Mouse (Mus musculus) ES-E14 (cell line): ENCODE data around the gene Trpv1.

ENCODE experiments used
- CHD2 ChIP-seq: IDR thresholded peaks from 2 replicates; pipeline ENCODE4 v1.6.1; 2014; ENCODE audit warnings: mild to moderate bottlenecking, low read depth, low read length, inconsistent platforms
- HCFC1 ChIP-seq: IDR thresholded peaks from 2 replicates; pipeline ENCODE4 v1.6.1; 2012; ENCODE audit warnings: low read length, inconsistent platforms, borderline replicate concordance; ENCODE audit not compliant: insufficient read depth
- MAFK ChIP-seq: IDR thresholded peaks from 2 replicates; pipeline ENCODE4 v1.6.1; 2014; ENCODE audit warnings: mild to moderate bottlenecking, low read depth, low read length, inconsistent platforms; ENCODE audit not compliant: insufficient read depth
- ZC3H11A ChIP-seq: IDR thresholded peaks from 2 replicates; pipeline ENCODE4 v1.6.1; 2012; ENCODE audit warnings: low read depth, mild to moderate bottlenecking, inconsistent platforms, low read length, borderline replicate concordance
- ZNF384 ChIP-seq: IDR thresholded peaks from 2 replicates; pipeline ENCODE4 v1.6.1; 2012; ENCODE audit warnings: low read depth, low read length, inconsistent platforms

DNA sequence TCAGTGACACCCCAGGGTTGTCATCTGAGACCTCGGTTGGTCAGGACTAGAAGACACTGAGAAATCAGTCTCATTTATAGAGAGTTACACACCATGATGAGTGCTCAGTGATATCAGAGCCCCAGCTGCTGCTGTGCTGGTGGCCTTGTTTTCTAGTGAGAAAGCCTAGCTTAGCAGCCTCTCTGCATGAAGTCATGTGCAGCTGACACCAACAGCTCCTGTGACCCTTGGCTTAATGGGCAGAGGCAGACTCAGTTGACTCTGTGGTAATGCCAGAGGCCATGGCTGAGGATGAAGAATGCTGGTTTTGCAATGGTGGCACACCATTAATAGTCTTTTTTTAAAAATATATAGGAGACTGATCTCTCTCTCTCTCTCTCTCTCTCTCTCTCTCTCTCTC, 55.5 kb downstream of the Trpv1 start:
- TF ChIP-seq ZNF384 (no peak), MAFK (no peak), ZC3H11A (no peak), HCFC1 (no peak), CHD2 (no peak)
